Mouse (Mus musculus): ENCODE measurements around the gene Ppfibp2. TPM values are rescaled to one million over a fixed set of nuclear protein-coding genes. Genes with fewer than 3 reads are reported as not detected.
A peak's percentile ranks its signal among the peaks of the same experiment; 100 is the strongest.

Gene Ppfibp2
- polyA plus RNA-seq, 1 experiment from 2014 or later: 4.3 TPM

- Histone ChIP-seq H3K27ac (replicated peaks) (no peak overlapping the region), H3K9me3 (replicated peaks) (no peaks in the 10 kb centered on the region), H3K4me2 (no peak overlapping the region), H3K36me3 (replicated peaks) (no peaks in the 10 kb centered on the region), H3K4me1 (replicated peaks) (peaks cover 17% of the 10 kb centered on the region), H3K9ac (no peak overlapping the region), H3K27me3 (no peaks in the 10 kb centered on the region; the same call in 1 of the 2 replicates), H3K4me3 (replicated peaks) (no peak overlapping the region)
- no peak for ATAC-seq (ENCODE audit: insufficient read depth)
- 43% methylated on average over 2 of the region's 2 CpGs for WGBS (ENCODE audit: insufficient replicate concordance)
Observed at GRCm38 (mm10) chr7:107592641-107593040, 2.4 kb upstream of the Ppfibp2 start.

DNA sequence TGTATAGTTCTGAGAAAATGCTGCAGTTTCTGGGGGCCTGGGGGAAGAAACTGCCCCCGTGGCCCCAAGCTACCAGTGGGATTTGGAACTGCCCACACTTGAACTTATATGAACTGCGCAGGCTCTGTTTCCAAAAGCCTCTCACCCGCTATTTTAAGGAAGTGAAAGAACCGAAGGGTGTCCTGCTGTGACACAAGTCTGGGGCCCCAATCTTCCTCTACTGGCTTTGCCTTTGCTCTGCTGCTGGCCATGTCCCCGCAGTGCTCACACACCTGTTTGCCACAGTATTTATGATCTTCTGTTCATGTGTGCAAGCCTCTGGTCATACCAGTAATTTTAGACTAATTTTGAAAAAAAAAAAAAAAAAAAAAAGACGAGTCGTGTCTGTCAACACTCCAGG, 1.1 kb upstream of the Ppfibp2 start:
- Histone ChIP-seq H3K27ac (replicated peaks) (peak overlapping the region; percentile 68; the same call in 1 of the 2 replicates), H3K9me3 (replicated peaks) (no peaks in the 10 kb centered on the region), H3K4me3 (replicated peaks) (0 out of 2 replicates have a peak overlapping the region, but pooled peaks have one; percentile 58), H3K4me2 (peak overlapping the region; percentile 72), H3K4me1 (replicated peaks) (peaks cover 17% of the 10 kb centered on the region), H3K36me3 (replicated peaks) (no peaks in the 10 kb centered on the region), H3K9ac (no peak overlapping the region), H3K27me3 (no peaks in the 10 kb centered on the region; the same call in 1 of the 2 replicates)
- 10% methylated on average over 7 of the region's 7 CpGs for WGBS (ENCODE audit: insufficient replicate concordance)
- ATAC-seq (ENCODE audit: insufficient read depth): no peak

DNA sequence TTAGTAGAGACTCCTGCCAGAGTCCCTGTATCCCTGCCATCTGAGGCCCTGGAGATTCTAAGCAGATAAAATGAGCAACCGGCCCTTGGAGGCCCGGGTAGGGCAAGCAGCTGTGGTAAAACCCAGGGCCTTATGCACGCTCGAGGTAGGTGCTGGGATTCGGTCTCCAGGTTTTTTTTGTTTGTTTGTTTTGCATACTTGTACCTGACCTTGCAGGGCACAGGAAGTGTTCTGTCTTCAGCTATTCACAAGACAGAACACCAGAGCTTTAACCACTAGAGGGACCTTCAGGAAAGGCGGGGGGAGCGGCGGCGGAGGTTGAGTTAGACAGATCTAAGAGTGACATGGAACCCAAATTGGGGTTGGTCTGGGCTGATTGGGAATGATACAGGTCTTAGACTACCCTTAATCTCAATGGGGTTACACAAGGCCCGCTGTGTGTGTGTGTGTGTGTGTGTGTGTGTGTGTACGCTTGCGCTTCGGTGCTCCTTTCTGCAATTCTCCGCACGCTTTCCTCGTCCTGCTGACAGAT, 616 bp upstream of the Ppfibp2 start:
- H3K4me1 ChIP-seq (replicated peaks): peaks cover 17% of the 10 kb centered on the region
- H3K4me3 ChIP-seq (replicated peaks): peak overlapping the region; percentile 58
- WGBS (ENCODE audit: insufficient replicate concordance): 2% methylated on average over 16 of the region's 16 CpGs
- no peak overlapping the region for H3K9ac ChIP-seq
- no peaks in the 10 kb centered on the region; the same call in 1 of the 2 replicates for H3K27me3 ChIP-seq
- H3K4me2 ChIP-seq: peak overlapping the region; percentile 72
- no peaks in the 10 kb centered on the region for H3K9me3 ChIP-seq (replicated peaks)
- ATAC-seq (ENCODE audit: insufficient read depth): peak; percentile 49
- H3K36me3 ChIP-seq (replicated peaks): no peaks in the 10 kb centered on the region
- peak overlapping the region; percentile 68 for H3K27ac ChIP-seq (replicated peaks)

GRCm38 (mm10) chr7:107595426-107595825, 419 bp downstream of the Ppfibp2 start:
- Histone ChIP-seq H3K9me3 (replicated peaks) (no peaks in the 10 kb centered on the region), H3K36me3 (replicated peaks) (no peaks in the 10 kb centered on the region), H3K27me3 (no peaks in the 10 kb centered on the region; the same call in 1 of the 2 replicates), H3K4me3 (replicated peaks) (peak overlapping the region; percentile 58), H3K9ac (peak overlapping the region; percentile 27; the same call in 1 of the 2 replicates), H3K4me1 (replicated peaks) (peaks cover 17% of the 10 kb centered on the region), H3K4me2 (peak overlapping the region; percentile 72), H3K27ac (replicated peaks) (peak overlapping the region; percentile 4; the same call in 1 of the 2 replicates)
- no peak for ATAC-seq (ENCODE audit: insufficient read depth)
- 14% methylated on average over 13 of the region's 13 CpGs for WGBS (ENCODE audit: insufficient replicate concordance)

DNA sequence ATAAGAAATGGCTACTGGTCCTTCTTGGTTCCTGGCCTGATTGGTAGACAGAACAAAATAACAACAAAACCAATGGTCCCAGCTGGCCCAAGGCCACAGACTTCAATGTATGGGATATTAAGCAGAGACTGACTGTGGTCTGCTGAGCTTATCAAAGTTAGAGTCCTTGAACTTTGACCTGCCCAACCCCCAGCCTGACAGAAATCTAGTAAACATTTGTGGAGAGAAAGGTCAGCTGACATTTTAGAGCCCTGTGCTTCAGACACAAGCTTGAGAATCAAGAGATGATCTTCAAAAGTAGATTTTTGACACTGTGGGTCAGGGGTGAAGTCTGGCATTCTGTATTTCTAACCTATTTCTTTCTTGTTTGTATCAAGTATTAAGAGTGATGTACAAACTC, 1.7 kb downstream of the Ppfibp2 start:
- no peak overlapping the region for H3K4me3 ChIP-seq (replicated peaks)
- no peaks in the 10 kb centered on the region for H3K9me3 ChIP-seq (replicated peaks)
- no peaks in the 10 kb centered on the region; the same call in 1 of the 2 replicates for H3K27me3 ChIP-seq
- no peak for ATAC-seq (ENCODE audit: insufficient read depth)
- no peaks in the 10 kb centered on the region for H3K36me3 ChIP-seq (replicated peaks)
- no peak overlapping the region for H3K9ac ChIP-seq
- H3K27ac ChIP-seq (replicated peaks): no peak overlapping the region
- peaks cover 17% of the 10 kb centered on the region for H3K4me1 ChIP-seq (replicated peaks)
- H3K4me2 ChIP-seq: peak overlapping the region; percentile 30; the same call in 1 of the 2 replicates

DNA sequence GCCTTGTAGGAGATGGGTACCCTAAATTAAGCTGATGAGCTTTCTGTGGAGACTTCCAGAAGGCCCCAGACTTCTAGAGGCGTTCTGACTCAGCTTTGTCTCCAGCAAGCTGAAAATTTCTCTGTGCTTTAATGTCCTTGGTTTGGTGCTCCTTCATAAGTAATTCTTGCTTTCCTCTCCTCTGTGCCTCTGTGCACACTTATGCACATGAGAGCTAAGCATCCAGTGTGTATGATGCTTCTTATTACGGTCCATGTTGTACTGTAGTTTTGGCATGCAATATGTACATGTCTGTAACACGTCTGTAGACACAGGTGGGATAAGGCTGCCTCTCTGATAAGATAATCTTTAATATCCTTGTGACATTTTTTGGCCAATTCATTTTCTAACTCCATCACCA, 2.9 kb downstream of the Ppfibp2 start:
- no peak overlapping the region for H3K9ac ChIP-seq
- ATAC-seq (ENCODE audit: insufficient read depth): no peak
- H3K4me1 ChIP-seq (replicated peaks): peaks cover 17% of the 10 kb centered on the region
- 56% methylated on average over 3 of the region's 3 CpGs for WGBS (ENCODE audit: insufficient replicate concordance)
- H3K27ac ChIP-seq (replicated peaks): no peak overlapping the region
- H3K27me3 ChIP-seq: no peaks in the 10 kb centered on the region; the same call in 1 of the 2 replicates
- no peak overlapping the region for H3K4me3 ChIP-seq (replicated peaks)
- no peaks in the 10 kb centered on the region for H3K9me3 ChIP-seq (replicated peaks)
- H3K4me2 ChIP-seq: no peak overlapping the region
- H3K36me3 ChIP-seq (replicated peaks): no peaks in the 10 kb centered on the region

DNA sequence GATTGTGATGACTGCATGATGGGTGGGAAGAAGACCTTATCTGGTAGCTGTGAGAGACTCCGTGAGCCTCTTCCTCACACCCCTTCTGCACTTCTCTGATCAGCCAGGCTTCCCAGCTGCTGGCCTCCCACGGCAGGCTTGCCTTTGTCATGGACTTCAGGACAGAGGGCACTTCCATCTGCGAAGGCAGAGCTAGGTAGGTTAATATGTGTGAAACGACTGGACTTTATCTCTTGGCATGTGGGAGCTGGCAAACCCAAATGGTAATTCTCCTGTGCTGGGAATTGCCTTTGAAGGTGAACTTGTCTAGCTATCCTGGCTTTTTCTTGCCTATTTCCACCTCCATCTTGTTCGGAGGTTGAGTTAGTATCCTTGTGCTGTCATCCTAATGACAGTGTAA, 5.6 kb downstream of the Ppfibp2 start:
- H3K27ac ChIP-seq (replicated peaks): no peak overlapping the region

DNA sequence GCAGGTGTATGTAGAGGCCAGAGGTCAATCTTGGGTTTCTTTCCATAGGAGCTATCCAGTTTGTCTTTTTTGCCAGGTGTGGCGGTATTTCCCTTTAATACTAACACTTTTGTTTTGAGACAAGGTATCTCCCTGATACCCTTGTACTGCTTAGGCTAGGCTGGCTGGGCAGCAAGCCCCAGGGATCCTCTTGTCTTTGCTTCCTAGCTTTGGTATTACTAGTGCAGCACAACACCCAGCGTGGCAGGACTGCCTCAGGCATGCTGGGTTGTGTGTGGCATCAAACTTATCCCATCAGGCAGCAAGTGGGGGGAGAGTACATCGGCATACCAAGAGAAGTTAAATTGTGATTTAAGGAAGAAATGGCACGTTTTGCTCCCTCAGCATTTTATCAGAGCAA, 7.5 kb downstream of the Ppfibp2 start:
- H3K4me3 ChIP-seq (replicated peaks): no peak overlapping the region
- H3K4me1 ChIP-seq (replicated peaks): no peaks in the 10 kb centered on the region
- no peaks in the 10 kb centered on the region for H3K9me3 ChIP-seq (replicated peaks)
- H3K27me3 ChIP-seq: no peaks in the 10 kb centered on the region
- no peak overlapping the region for H3K9ac ChIP-seq
- H3K36me3 ChIP-seq (replicated peaks): no peaks in the 10 kb centered on the region
- no peak overlapping the region for H3K4me2 ChIP-seq
- 55% methylated on average over 4 of the region's 4 CpGs for WGBS (ENCODE audit: insufficient replicate concordance)
- H3K27ac ChIP-seq (replicated peaks): no peak overlapping the region
- no peak for ATAC-seq (ENCODE audit: insufficient read depth)

More for the DNA sequence above, 5.6 kb downstream of the Ppfibp2 start:
- 0 out of 2 replicates have a peak, but pooled peaks cover 3% of the 10 kb centered on the region for H3K4me1 ChIP-seq (replicated peaks)
- no peaks in the 10 kb centered on the region; the same call in 1 of the 2 replicates for H3K27me3 ChIP-seq
- no peaks in the 10 kb centered on the region for H3K9me3 ChIP-seq (replicated peaks)
- 44% methylated on average over 5 of the region's 5 CpGs for WGBS (ENCODE audit: insufficient replicate concordance)
- H3K36me3 ChIP-seq (replicated peaks): no peaks in the 10 kb centered on the region
- no peak overlapping the region for H3K4me3 ChIP-seq (replicated peaks)
- H3K4me2 ChIP-seq: no peak overlapping the region
- H3K9ac ChIP-seq: no peak overlapping the region
- ATAC-seq (ENCODE audit: insufficient read depth): no peak

DNA sequence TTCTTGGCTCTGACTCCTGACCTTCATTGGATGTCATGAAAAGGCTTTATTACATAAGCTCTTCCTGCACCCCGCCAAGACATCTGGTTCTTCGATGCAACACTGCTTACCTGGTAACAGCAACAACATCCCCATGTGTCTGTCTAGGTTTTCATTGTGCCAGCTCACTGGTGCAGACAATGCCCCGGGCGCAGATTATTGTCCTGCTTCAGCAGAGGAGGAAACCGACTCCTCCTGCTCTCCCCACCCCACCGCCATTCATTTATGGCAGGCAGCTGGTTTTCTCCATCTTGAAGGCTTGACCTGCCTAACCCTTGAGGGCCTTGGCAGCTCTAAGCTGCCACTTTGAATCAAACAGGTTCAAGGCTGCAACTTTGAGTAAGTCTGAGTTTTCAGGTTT, 7.9 kb downstream of the Ppfibp2 start:
- no peak overlapping the region for H3K27ac ChIP-seq (replicated peaks)
- no peaks in the 10 kb centered on the region for H3K27me3 ChIP-seq
- no peaks in the 10 kb centered on the region for H3K9me3 ChIP-seq (replicated peaks)
- ATAC-seq (ENCODE audit: insufficient read depth): no peak
- no peak overlapping the region for H3K4me2 ChIP-seq
- H3K4me3 ChIP-seq (replicated peaks): no peak overlapping the region
- WGBS (ENCODE audit: insufficient replicate concordance): 69% methylated on average over 6 of the region's 6 CpGs
- no peaks in the 10 kb centered on the region for H3K36me3 ChIP-seq (replicated peaks)
- no peak overlapping the region for H3K9ac ChIP-seq
- no peaks in the 10 kb centered on the region for H3K4me1 ChIP-seq (replicated peaks)

DNA sequence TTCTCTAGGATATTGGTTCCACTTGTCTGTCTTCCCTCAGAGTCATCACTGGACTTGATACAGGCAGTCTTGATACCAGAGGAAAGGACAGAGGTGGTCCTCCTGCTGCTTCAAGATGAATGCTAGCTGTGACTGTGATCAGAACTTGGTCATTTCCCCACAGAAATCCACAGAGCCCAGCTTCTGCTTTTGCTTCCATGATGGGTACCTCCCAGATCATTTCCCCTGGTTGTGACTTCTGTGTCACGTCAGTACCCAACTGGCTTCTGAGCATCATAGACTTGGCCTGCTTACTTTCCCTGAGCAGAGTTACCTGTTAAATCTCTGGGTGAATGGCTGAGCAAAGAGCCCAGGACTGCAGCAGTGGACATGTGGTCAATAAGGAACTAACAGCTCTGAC, 12.8 kb downstream of the Ppfibp2 start:
- no peak overlapping the region for H3K4me2 ChIP-seq

DNA sequence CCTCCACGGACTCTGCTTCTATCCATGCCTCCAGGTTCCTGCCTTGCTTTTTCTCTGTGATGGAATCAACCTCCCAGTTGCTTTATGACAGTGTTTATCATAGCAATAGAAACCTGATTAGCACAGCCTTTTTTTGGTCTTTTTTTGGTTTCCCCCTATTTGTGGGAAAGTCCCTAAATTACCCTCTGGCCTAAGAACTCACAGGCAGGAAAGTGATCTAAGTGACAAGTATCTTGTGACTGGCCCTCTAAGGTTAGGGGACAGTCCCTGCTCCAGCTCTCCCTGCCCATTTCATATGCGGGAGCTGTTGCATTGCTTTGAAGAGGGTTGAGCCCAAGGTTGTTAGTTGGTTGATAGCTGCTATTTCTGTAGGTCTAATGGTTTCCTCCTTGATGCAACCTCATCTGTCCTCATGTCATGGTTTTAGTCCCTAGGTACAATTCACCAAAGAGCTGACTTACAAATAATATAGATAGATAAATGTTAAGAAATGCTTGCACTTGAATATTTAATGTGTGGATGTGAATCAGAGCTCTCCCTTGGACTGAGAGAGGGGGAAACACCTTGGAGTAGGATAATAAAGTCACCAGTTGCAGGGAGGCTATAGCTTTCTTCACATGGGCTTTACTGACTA, 14.7 kb downstream of the Ppfibp2 start:
- Histone ChIP-seq H3K4me1 (replicated peaks) (no peaks in the 10 kb centered on the region), H3K4me2 (no peak overlapping the region), H3K27me3 (no peaks in the 10 kb centered on the region), H3K27ac (replicated peaks) (no peak overlapping the region), H3K9me3 (replicated peaks) (no peaks in the 10 kb centered on the region), H3K4me3 (replicated peaks) (no peak overlapping the region), H3K9ac (no peak overlapping the region), H3K36me3 (replicated peaks) (no peaks in the 10 kb centered on the region)
- WGBS (ENCODE audit: insufficient replicate concordance): 61% methylated on average over 2 of the region's 2 CpGs
- no peak for ATAC-seq (ENCODE audit: insufficient read depth)

More for the DNA sequence above, 12.8 kb downstream of the Ppfibp2 start:
- Histone ChIP-seq H3K9me3 (replicated peaks) (no peaks in the 10 kb centered on the region), H3K9ac (no peak overlapping the region), H3K4me3 (replicated peaks) (no peak overlapping the region), H3K36me3 (replicated peaks) (no peaks in the 10 kb centered on the region), H3K27me3 (no peaks in the 10 kb centered on the region), H3K4me1 (replicated peaks) (no peaks in the 10 kb centered on the region), H3K27ac (replicated peaks) (no peak overlapping the region)
- ATAC-seq (ENCODE audit: insufficient read depth): no peak
- 45% methylated on average over 1 of the region's 1 CpGs for WGBS (ENCODE audit: insufficient replicate concordance)
